Mouse (Mus musculus) forebrain, embryonic 16.5 days (tissue): ENCODE measurements at regions not wholly inside any gene's neighbourhood (a gene's known extent, or its start where the extent isn't known, plus 50 kb on each side); places are given as distances from the start of the nearest gene placed in this dataset.

Experiments
- ATAC-seq: fragments of 200-750 bp; cut with Nextera tagmentation; 2 replicates; pipeline ENCODE4 v1.8.0; 2017; ENCODE audit warnings: mild to moderate bottlenecking, moderate library complexity
- H3K27ac ChIP-seq: fragments of 300-500 bp; sonication (generic); 2 replicates; pipeline ENCODE4 v1.5.1; 2014; ENCODE audit warnings: low read length, control low read depth
- H3K27me3 ChIP-seq: fragments of 300-500 bp; sonication (generic); replicated peaks from 2 replicates; pipeline ENCODE4 v1.6.1; 2014; ENCODE audit warnings: low read length; ENCODE audit not compliant: control insufficient read depth, insufficient read depth
- H3K36me3 ChIP-seq: fragments of 300-500 bp; sonication (generic); 2 replicates; pipeline ENCODE4 v1.6.1; 2014; ENCODE audit not compliant: control insufficient read depth, insufficient read depth
- H3K4me1 ChIP-seq: fragments of 300-500 bp; sonication (generic); replicated peaks from 2 replicates; pipeline ENCODE4 v1.6.1; 2014; ENCODE audit warnings: low read length; ENCODE audit not compliant: control insufficient read depth, insufficient read depth
- H3K4me2 ChIP-seq: fragments of 300-500 bp; sonication (generic); 2 replicates; pipeline ENCODE4 v1.6.1; 2014; ENCODE audit warnings: mild to moderate bottlenecking, low read length, control low read depth
- H3K4me3 ChIP-seq: fragments of 300-500 bp; sonication (generic); replicated peaks from 2 replicates; pipeline ENCODE4 v1.5.1; 2014; ENCODE audit warnings: mild to moderate bottlenecking, low read length, control low read depth
- H3K9ac ChIP-seq: fragments of 300-500 bp; sonication (generic); replicated peaks from 2 replicates; pipeline ENCODE4 v1.6.1; 2014; ENCODE audit warnings: low read depth, low read length, control low read depth
- H3K9me3 ChIP-seq: fragments of 300-500 bp; sonication (generic); 2 replicates; pipeline ENCODE4 v1.6.1; 2016; ENCODE audit warnings: low read length; ENCODE audit not compliant: control insufficient read depth
- WGBS: fragments of 180-500 bp; shearing (Covaris S2); extraction: QIAGEN DNeasy Blood & Tissue Kit; methylation state at CpG from one replicate; pipeline ENCODE4 v1.1.7; 2014; 5-methylcytosine and 5-hydroxymethylcytosine counted together

DNA sequence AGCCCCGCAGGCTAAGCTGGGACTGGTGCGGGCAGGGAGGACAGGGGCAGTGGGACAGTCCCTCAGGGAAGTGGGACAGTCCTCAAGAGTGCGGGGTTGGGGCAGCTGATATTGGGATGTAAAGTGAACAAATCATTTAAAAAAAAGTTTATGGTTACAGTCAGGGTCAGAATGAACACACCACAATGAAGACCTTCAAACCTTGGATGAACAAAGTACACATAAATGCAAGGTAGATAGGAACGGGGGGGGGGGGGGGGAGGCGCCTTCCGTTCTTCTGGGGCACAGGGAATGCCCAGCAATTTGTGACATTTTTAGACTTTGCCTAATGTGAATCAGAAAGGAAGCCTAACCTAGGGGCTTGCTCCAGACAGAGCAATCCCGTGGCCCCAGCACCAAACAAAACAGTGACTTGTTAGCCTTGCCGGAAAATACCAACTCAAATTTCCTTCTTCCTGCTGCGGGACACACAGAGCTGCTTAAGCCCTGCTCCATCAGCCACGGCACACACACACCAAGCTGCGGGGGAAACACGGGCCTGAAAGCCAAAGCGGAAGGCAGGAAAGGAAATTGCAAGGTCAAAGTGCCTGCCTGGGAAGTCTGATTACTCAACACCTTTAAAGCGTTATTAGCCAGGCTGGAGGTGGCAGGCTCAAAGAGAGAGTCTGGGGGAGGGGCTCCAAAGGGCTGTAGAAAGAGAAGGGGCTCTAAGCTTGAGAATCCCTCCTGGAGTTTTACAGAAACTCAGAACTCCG, 309.6 kb upstream of the Jarid2 start:
- ATAC-seq = no peak
- no peaks in the 10 kb centered on the region for H3K27me3 ChIP-seq
- H3K4me2 ChIP-seq = peak overlapping the region; percentile 11; the same call in 1 of the 2 replicates
- no peak overlapping the region for H3K9ac ChIP-seq
- no peaks in the 10 kb centered on the region for H3K36me3 ChIP-seq
- H3K4me3 ChIP-seq = no peak overlapping the region
- no peak overlapping the region for H3K27ac ChIP-seq
- 27% methylated on average over 15 of the region's 15 CpGs for WGBS
- peaks cover 17% of the 10 kb centered on the region for H3K4me1 ChIP-seq
- no peaks in the 10 kb centered on the region for H3K9me3 ChIP-seq

DNA sequence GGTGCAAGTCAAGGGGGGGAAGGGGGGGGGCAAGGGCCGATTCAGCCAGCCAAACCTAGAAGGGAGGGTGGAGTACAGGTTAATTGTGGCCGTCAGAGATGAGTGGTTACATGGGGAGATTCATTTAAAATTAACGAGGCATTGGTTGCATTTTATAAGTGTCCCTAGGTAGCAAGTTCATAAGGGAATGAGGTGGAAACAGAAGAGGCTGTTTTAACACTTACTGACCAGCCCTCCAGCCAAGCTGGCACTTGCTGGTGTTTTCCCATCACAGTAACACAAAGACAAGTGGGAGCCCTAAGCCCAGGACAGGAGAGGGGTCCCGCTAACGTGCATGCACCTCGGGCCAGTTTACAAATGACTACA, 309.1 kb upstream of the Jarid2 start:
- no peak overlapping the region; the same call in 1 of the 2 replicates for H3K4me2 ChIP-seq
- H3K9ac ChIP-seq = no peak overlapping the region
- 14% methylated on average over 6 of the region's 6 CpGs for WGBS
- H3K4me3 ChIP-seq = no peak overlapping the region
- no peaks in the 10 kb centered on the region for H3K9me3 ChIP-seq
- no peaks in the 10 kb centered on the region for H3K27me3 ChIP-seq
- no peak for ATAC-seq
- no peak overlapping the region for H3K27ac ChIP-seq
- H3K36me3 ChIP-seq = no peaks in the 10 kb centered on the region
- H3K4me1 ChIP-seq = peaks cover 17% of the 10 kb centered on the region

DNA sequence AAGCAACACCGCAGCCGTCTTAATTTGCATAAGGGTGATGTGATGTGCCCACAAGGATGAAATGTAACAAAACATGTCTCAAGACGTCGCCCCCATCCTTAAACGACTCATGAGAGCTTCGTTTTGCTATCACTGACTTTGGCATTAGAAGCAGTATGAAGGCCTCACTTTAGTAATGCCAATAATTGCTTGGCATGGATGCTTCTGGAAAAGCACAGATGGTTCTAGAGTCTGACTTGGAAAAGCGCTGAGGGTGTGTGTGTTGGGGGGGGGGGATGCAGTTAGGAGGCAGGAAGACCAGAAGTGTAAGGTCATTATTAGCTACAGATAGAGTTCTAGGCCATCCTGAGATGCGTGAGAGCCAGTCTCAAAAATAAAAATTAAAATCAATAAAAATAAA, 308.3 kb upstream of the Jarid2 start:
- 0 out of 2 replicates have a peak, but pooled peaks have one; percentile 43 for ATAC-seq
- Histone ChIP-seq H3K4me2 (no peak overlapping the region), H3K27me3 (no peaks in the 10 kb centered on the region), H3K4me1 (peaks cover 17% of the 10 kb centered on the region), H3K9ac (no peak overlapping the region), H3K9me3 (no peaks in the 10 kb centered on the region), H3K36me3 (no peaks in the 10 kb centered on the region), H3K27ac (no peak overlapping the region), H3K4me3 (no peak overlapping the region)
- 65% methylated on average over 8 of the region's 8 CpGs for whole genome bisulfite sequencing

- H3K9me3 ChIP-seq = no peaks in the 10 kb centered on the region
- WGBS = 74% methylated on average over 3 of the region's 3 CpGs
- peaks cover 17% of the 10 kb centered on the region for H3K4me1 ChIP-seq
- no peak overlapping the region for H3K27ac ChIP-seq
- H3K27me3 ChIP-seq = no peaks in the 10 kb centered on the region
- ATAC-seq = no peak
- no peak overlapping the region for H3K4me2 ChIP-seq
- no peak overlapping the region for H3K4me3 ChIP-seq
- no peaks in the 10 kb centered on the region for H3K36me3 ChIP-seq
- no peak overlapping the region for H3K9ac ChIP-seq
These were observed 307.8 kb upstream of the Jarid2 start for GRCm38 (mm10) chr13:44421426-44421825.

GRCm38 (mm10) chr13:44421922-44422321, 307.4 kb upstream of the Jarid2 start:
- Histone ChIP-seq H3K9ac (no peak overlapping the region), H3K4me3 (no peak overlapping the region), H3K4me1 (peaks cover 14% of the 10 kb centered on the region), H3K27ac (no peak overlapping the region; the same call in 1 of the 2 replicates), H3K9me3 (no peaks in the 10 kb centered on the region), H3K36me3 (no peaks in the 10 kb centered on the region), H3K27me3 (no peaks in the 10 kb centered on the region), H3K4me2 (no peak overlapping the region)
- WGBS = 80% methylated on average over 5 of the region's 5 CpGs
- no peak for ATAC-seq

- no peak for ATAC-seq
- Histone ChIP-seq H3K4me2 (no peak overlapping the region), H3K27me3 (no peaks in the 10 kb centered on the region), H3K9ac (no peak overlapping the region), H3K27ac (no peak overlapping the region), H3K4me1 (no peaks in the 10 kb centered on the region), H3K36me3 (no peaks in the 10 kb centered on the region), H3K9me3 (no peaks in the 10 kb centered on the region), H3K4me3 (no peak overlapping the region)
- 84% methylated on average over 8 of the region's 8 CpGs for WGBS
These were observed 298.8 kb upstream of the Jarid2 start for GRCm38 (mm10) chr13:44430492-44430891.

- Histone ChIP-seq H3K4me1 (no peaks in the 10 kb centered on the region), H3K4me2 (no peak overlapping the region), H3K4me3 (no peak overlapping the region), H3K27ac (no peak overlapping the region), H3K27me3 (no peaks in the 10 kb centered on the region), H3K36me3 (no peaks in the 10 kb centered on the region), H3K9me3 (0 out of 2 replicates have a peak, but pooled peaks cover 2% of the 10 kb centered on the region), H3K9ac (no peak overlapping the region)
- WGBS = 78% methylated on average over 1 of the region's 1 CpGs
- ATAC-seq = no peak
These were observed 291.6 kb upstream of the Jarid2 start for GRCm38 (mm10) chr13:44437709-44438108.

- Histone ChIP-seq H3K9me3 (0 out of 2 replicates have a peak, but pooled peaks cover 2% of the 10 kb centered on the region), H3K4me1 (no peaks in the 10 kb centered on the region), H3K27ac (no peak overlapping the region), H3K4me2 (no peak overlapping the region), H3K4me3 (no peak overlapping the region), H3K36me3 (no peaks in the 10 kb centered on the region), H3K27me3 (no peaks in the 10 kb centered on the region), H3K9ac (no peak overlapping the region)
- no peak for ATAC-seq
- 93% methylated on average over 3 of the region's 3 CpGs for WGBS
These were observed 288.2 kb upstream of the Jarid2 start for GRCm38 (mm10) chr13:44441061-44441460.

- WGBS = 83% methylated on average over 1 of the region's 1 CpGs
- H3K4me2 ChIP-seq = no peak overlapping the region
- no peak overlapping the region for H3K9ac ChIP-seq
- H3K4me3 ChIP-seq = no peak overlapping the region
- ATAC-seq = no peak
- H3K9me3 ChIP-seq = no peaks in the 10 kb centered on the region
- H3K4me1 ChIP-seq = peaks cover 5% of the 10 kb centered on the region; the same call in 1 of the 2 replicates
- no peak overlapping the region for H3K27ac ChIP-seq
- no peaks in the 10 kb centered on the region for H3K27me3 ChIP-seq
- no peaks in the 10 kb centered on the region for H3K36me3 ChIP-seq
These were observed 280.0 kb upstream of the Jarid2 start for GRCm38 (mm10) chr13:44449216-44449830.
